Mouse (Mus musculus): ENCODE results near the gene Noto. TPM values are rescaled to one million over a fixed set of nuclear protein-coding genes. Genes with fewer than 3 reads are reported as not detected.

The Noto gene
- polyA plus RNA-seq (2015; fragmentation: Nextera tagmentation; extraction: Ambion mirVana), result not detected in 2 replicates

GRCm38 (mm10) chr6:85423836-85424379, at the start of gene Noto:
TSS of gene Noto (plus strand) at chr6:85423886.
- 0 out of 2 replicates have a peak, but pooled peaks have one; percentile 23 for ATAC-seq
- Histone ChIP-seq H3K4me3 (replicated peaks) (no peak within 1 kb of the TSS), H3K4me2 (replicated peaks) (0 out of 2 replicates have a peak within 1 kb of the TSS, but pooled peaks have one; percentile 17), H3K4me1 (replicated peaks) (no peaks in the 10 kb centered on the region), H3K27me3 (replicated peaks) (peaks cover 13% of the 10 kb centered on the region), H3K9ac (no peak within 1 kb of the TSS; the same call in 1 of the 2 replicates), H3K9me3 (no peaks in the 10 kb centered on the region), H3K36me3 (no peaks in the 10 kb centered on the region), H3K27ac (no peak within 1 kb of the TSS)
- 18% methylated on average over 28 of the region's 28 CpGs for WGBS

GRCm38 (mm10) chr6:85373951-85374733, 49.5 kb upstream of the Noto start, which contains the start of gene Rab11fip5:
TSS of gene Rab11fip5 (minus strand) at chr6:85374634.
- ATAC-seq, result peak; percentile 13
- peaks cover 27% of the 10 kb centered on the region for H3K4me1 ChIP-seq (replicated peaks)
- peak within 1 kb of the TSS; percentile 92 for H3K4me2 ChIP-seq (replicated peaks)
- peak within 1 kb of the TSS; percentile 74 for H3K4me3 ChIP-seq (replicated peaks)
- H3K27ac ChIP-seq, result peak within 1 kb of the TSS; percentile 49
- H3K9me3 ChIP-seq, result no peaks in the 10 kb centered on the region
- 2% methylated on average over 70 of the region's 80 CpGs for WGBS
- H3K36me3 ChIP-seq, result no peaks in the 10 kb centered on the region
- H3K27me3 ChIP-seq (replicated peaks), result no peaks in the 10 kb centered on the region
- peak within 1 kb of the TSS; percentile 76 for H3K9ac ChIP-seq

GRCm38 (mm10) chr6:85374734-85375114, 49.0 kb upstream of the Noto start:
- Histone ChIP-seq H3K27me3 (replicated peaks) (no peaks in the 10 kb centered on the region), H3K4me2 (replicated peaks) (peak overlapping the region; percentile 92), H3K9me3 (no peaks in the 10 kb centered on the region), H3K27ac (no peak overlapping the region; the same call in 1 of the 2 replicates), H3K9ac (peak overlapping the region; percentile 24), H3K4me3 (replicated peaks) (peak overlapping the region; percentile 74), H3K4me1 (replicated peaks) (peaks cover 22% of the 10 kb centered on the region), H3K36me3 (no peaks in the 10 kb centered on the region)
- 0% methylated on average over 19 of the region's 19 CpGs for WGBS
- ATAC-seq, result peak; percentile 97

GRCm38 (mm10) chr6:85377066-85377734, 46.5 kb upstream of the Noto start:
- Histone ChIP-seq H3K9ac (no peak overlapping the region), H3K4me2 (replicated peaks) (no peak overlapping the region), H3K27me3 (replicated peaks) (no peaks in the 10 kb centered on the region), H3K36me3 (no peaks in the 10 kb centered on the region), H3K4me1 (replicated peaks) (peaks cover 23% of the 10 kb centered on the region), H3K9me3 (no peaks in the 10 kb centered on the region), H3K27ac (0 out of 2 replicates have a peak overlapping the region, but pooled peaks have one; percentile 32), H3K4me3 (replicated peaks) (no peak overlapping the region)
- WGBS, result 56% methylated on average over 4 of the region's 4 CpGs
- ATAC-seq, result no peak

GRCm38 (mm10) chr6:85377876-85378275, 45.8 kb upstream of the Noto start:
- H3K4me3 ChIP-seq (replicated peaks), result no peak overlapping the region
- 45% methylated on average over 5 of the region's 5 CpGs for WGBS
- no peaks in the 10 kb centered on the region for H3K9me3 ChIP-seq
- ATAC-seq, result no peak
- no peaks in the 10 kb centered on the region for H3K27me3 ChIP-seq (replicated peaks)
- H3K27ac ChIP-seq, result no peak overlapping the region
- no peak overlapping the region for H3K9ac ChIP-seq
- no peaks in the 10 kb centered on the region for H3K36me3 ChIP-seq
- H3K4me2 ChIP-seq (replicated peaks), result no peak overlapping the region
- H3K4me1 ChIP-seq (replicated peaks), result peaks cover 16% of the 10 kb centered on the region

GRCm38 (mm10) chr6:85378629-85379028, 45.1 kb upstream of the Noto start:
- no peaks in the 10 kb centered on the region for H3K9me3 ChIP-seq
- no peak overlapping the region for H3K4me2 ChIP-seq (replicated peaks)
- ATAC-seq, result no peak
- H3K27ac ChIP-seq, result no peak overlapping the region
- H3K36me3 ChIP-seq, result no peaks in the 10 kb centered on the region
- no peaks in the 10 kb centered on the region for H3K27me3 ChIP-seq (replicated peaks)
- no peak overlapping the region for H3K9ac ChIP-seq
- no peak overlapping the region for H3K4me3 ChIP-seq (replicated peaks)
- 51% methylated on average over 8 of the region's 8 CpGs for WGBS
- peaks cover 10% of the 10 kb centered on the region for H3K4me1 ChIP-seq (replicated peaks)

GRCm38 (mm10) chr6:85380201-85380900, 43.3 kb upstream of the Noto start:
- 27% methylated on average over 10 of the region's 10 CpGs for WGBS
- no peaks in the 10 kb centered on the region for H3K27me3 ChIP-seq (replicated peaks)
- no peaks in the 10 kb centered on the region for H3K36me3 ChIP-seq
- no peaks in the 10 kb centered on the region for H3K9me3 ChIP-seq
- H3K4me3 ChIP-seq (replicated peaks), result no peak overlapping the region
- H3K27ac ChIP-seq, result no peak overlapping the region
- ATAC-seq, result peak; percentile 82
- peaks cover 6% of the 10 kb centered on the region; the same call in 1 of the 2 replicates for H3K4me1 ChIP-seq (replicated peaks)
- no peak overlapping the region for H3K9ac ChIP-seq
- H3K4me2 ChIP-seq (replicated peaks), result peak overlapping the region; percentile 40

- 30% methylated on average over 17 of the region's 17 CpGs for WGBS
- peak overlapping the region; percentile 40 for H3K4me2 ChIP-seq (replicated peaks)
- peaks cover 6% of the 10 kb centered on the region; the same call in 1 of the 2 replicates for H3K4me1 ChIP-seq (replicated peaks)
- H3K4me3 ChIP-seq (replicated peaks), result no peak overlapping the region
- H3K36me3 ChIP-seq, result no peaks in the 10 kb centered on the region
- no peaks in the 10 kb centered on the region for H3K9me3 ChIP-seq
- H3K27ac ChIP-seq, result no peak overlapping the region
- H3K27me3 ChIP-seq (replicated peaks), result no peaks in the 10 kb centered on the region
- no peak overlapping the region for H3K9ac ChIP-seq
- peak; percentile 30 for ATAC-seq
These were observed 42.6 kb upstream of the Noto start for GRCm38 (mm10) chr6:85380901-85381647.

GRCm38 (mm10) chr6:85381648-85382020, 42.1 kb upstream of the Noto start:
- Histone ChIP-seq H3K9ac (no peak overlapping the region), H3K27ac (no peak overlapping the region), H3K4me2 (replicated peaks) (no peak overlapping the region), H3K27me3 (replicated peaks) (no peaks in the 10 kb centered on the region), H3K4me3 (replicated peaks) (no peak overlapping the region), H3K9me3 (no peaks in the 10 kb centered on the region), H3K36me3 (no peaks in the 10 kb centered on the region), H3K4me1 (replicated peaks) (peaks cover 6% of the 10 kb centered on the region; the same call in 1 of the 2 replicates)
- no peak for ATAC-seq
- 85% methylated on average over 10 of the region's 10 CpGs for WGBS

- Histone ChIP-seq H3K4me2 (replicated peaks) (no peak overlapping the region), H3K27ac (no peak overlapping the region), H3K4me1 (replicated peaks) (peaks cover 6% of the 10 kb centered on the region; the same call in 1 of the 2 replicates), H3K36me3 (no peaks in the 10 kb centered on the region), H3K4me3 (replicated peaks) (no peak overlapping the region), H3K27me3 (replicated peaks) (no peaks in the 10 kb centered on the region), H3K9me3 (no peaks in the 10 kb centered on the region), H3K9ac (no peak overlapping the region)
- ATAC-seq, result no peak
- WGBS, result 84% methylated on average over 2 of the region's 2 CpGs
These were observed 40.9 kb upstream of the Noto start for GRCm38 (mm10) chr6:85382791-85383190.

- WGBS, result 80% methylated on average over 5 of the region's 5 CpGs
These were observed 35.1 kb upstream of the Noto start for GRCm38 (mm10) chr6:85388608-85389007.

More at GRCm38 (mm10) chr6:85388608-85389007, 35.1 kb upstream of the Noto start:
- no peaks in the 10 kb centered on the region for H3K9me3 ChIP-seq
- H3K4me3 ChIP-seq (replicated peaks), result no peak overlapping the region
- H3K27me3 ChIP-seq (replicated peaks), result no peaks in the 10 kb centered on the region
- H3K9ac ChIP-seq, result no peak overlapping the region
- ATAC-seq, result no peak
- no peak overlapping the region for H3K4me2 ChIP-seq (replicated peaks)
- no peaks in the 10 kb centered on the region for H3K4me1 ChIP-seq (replicated peaks)
- H3K27ac ChIP-seq, result no peak overlapping the region
- no peaks in the 10 kb centered on the region for H3K36me3 ChIP-seq
